Comparison of ENCODE assay signal across 12 mouse cellular contexts in the genomic region with DNA sequence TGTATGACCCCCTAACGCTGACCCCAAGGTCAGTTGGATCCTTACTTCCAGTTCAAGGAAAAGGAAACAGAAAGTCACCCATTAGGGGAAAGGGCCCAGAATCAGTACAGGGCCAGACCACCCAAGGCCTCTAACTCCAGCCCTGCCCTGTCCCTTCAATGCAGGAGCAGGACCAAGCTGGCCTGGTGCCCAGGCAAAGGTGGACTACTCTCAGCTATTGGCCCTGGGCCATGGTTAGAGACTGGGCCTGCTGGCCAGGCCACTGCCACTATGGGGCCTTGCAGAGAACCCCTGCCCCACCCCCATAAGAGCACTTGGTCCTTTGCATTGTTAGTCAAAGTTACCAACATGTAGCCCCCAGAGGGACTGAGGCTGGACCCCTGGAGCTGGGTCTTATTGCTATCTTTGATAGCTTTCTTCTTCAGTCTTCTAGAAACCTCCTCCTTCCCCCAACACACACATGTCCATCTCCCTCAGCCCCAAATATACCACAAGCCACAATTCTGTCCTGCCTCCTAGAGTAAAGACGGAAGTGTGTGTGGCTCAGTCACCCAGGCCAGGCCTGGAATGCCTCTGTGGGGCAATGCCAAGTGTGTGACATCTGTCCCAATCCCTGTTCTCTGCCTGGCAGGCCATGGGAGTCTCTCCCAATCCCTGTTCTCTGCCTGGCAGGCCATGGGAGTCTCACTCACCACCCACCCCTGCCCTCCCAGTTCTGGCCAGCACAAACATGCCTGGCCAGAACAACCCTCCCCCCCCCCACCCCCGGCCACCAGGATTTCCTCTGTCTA. TPM values are rescaled to one million over a fixed set of nuclear protein-coding genes. Genes with fewer than 3 reads are reported as not detected.
A peak's percentile ranks its signal among the peaks of the same experiment; 100 is the strongest.
DNase-seq lines count a peak whose midpoint lies in the region; ATAC-seq lines count a peak whose summit lies in the region.
"Had no signal": no experiment of that assay in that cellular context is flagged by ENCODE, and none has a peak within 500 bp of the region (broad histone marks: within the 10 kb centered on the region; RNA-seq: fewer than 3 reads in every experiment).

No protein-coding gene starts in this region.

- 87% methylated on average over 3 of the region's 3 CpGs for WGBS in liver, embryonic 15.5 days (ENCODE audit: insufficient replicate concordance)
- WGBS in liver, embryonic 11.5 days, result 91% methylated on average over 3 of the region's 3 CpGs
- WGBS in lung, embryonic 16.5 days, result 86% methylated on average over 3 of the region's 3 CpGs
- 86% methylated on average over 3 of the region's 3 CpGs for WGBS in hindbrain, embryonic 14.5 days

- H3K36me3 ChIP-seq in liver, embryonic 15.5 days (replicated peaks), result peaks cover 13% of the 10 kb centered on the region; the same call in 1 of the 2 replicates
- peaks cover 2% of the 10 kb centered on the region; the same call in 1 of the 2 replicates for H3K36me3 ChIP-seq in liver, embryonic 11.5 days (ENCODE audit: control insufficient read depth, insufficient read depth, low read length)
- peaks cover 9% of the 10 kb centered on the region for H3K36me3 ChIP-seq in lung, embryonic 16.5 days (ENCODE audit: control insufficient read depth, insufficient read depth, low read length)
- no peaks in the 10 kb centered on the region for H3K36me3 ChIP-seq in hindbrain, embryonic 14.5 days (replicated peaks; ENCODE audit: control insufficient read depth, insufficient read depth)

- H3K27ac ChIP-seq in liver, embryonic 15.5 days (replicated peaks), result 0 out of 2 replicates have a peak overlapping the region, but pooled peaks have one; percentile 19
- no peak overlapping the region for H3K27ac ChIP-seq in liver, embryonic 11.5 days (ENCODE audit: low read depth, low read length)
- H3K27ac ChIP-seq in lung, embryonic 16.5 days (ENCODE audit: low read length), result no peak overlapping the region
- H3K27ac ChIP-seq in hindbrain, embryonic 14.5 days, result no peak overlapping the region
- H3K27ac ChIP-seq: embryonic facial prominence, embryonic 12.5 days had no signal

- peaks cover 38% of the 10 kb centered on the region for H3K4me1 ChIP-seq in liver, embryonic 15.5 days (replicated peaks)
- H3K4me1 ChIP-seq in liver, embryonic 11.5 days (replicated peaks; ENCODE audit: control insufficient read depth, insufficient read depth, low read length), result peaks cover 7% of the 10 kb centered on the region
- H3K4me1 ChIP-seq in lung, embryonic 16.5 days (replicated peaks; ENCODE audit: control insufficient read depth, insufficient read depth, low read length), result no peaks in the 10 kb centered on the region; the same call in 1 of the 2 replicates
- peaks cover 7% of the 10 kb centered on the region; the same call in 1 of the 2 replicates for H3K4me1 ChIP-seq in hindbrain, embryonic 14.5 days (replicated peaks; ENCODE audit: control insufficient read depth, insufficient read depth, low read length)
- H3K4me1 ChIP-seq: embryonic facial prominence, embryonic 12.5 days had no signal

- DNase-seq in liver, embryonic 11.5 days (ENCODE audit: low spot score), result no peak
- peak; percentile 73 to 79 for DNase-seq in adrenal gland, postnatal 36 days
- DNase-seq in gonadal fat pad, adult 2 months (ENCODE audit: low read depth), result peak; percentile 79
- DNase-seq in left cerebral cortex, postnatal 36 days (ENCODE audit: low spot score in 2 of 2), result no peak
- DNase-seq in hindbrain, embryonic 14.5 days (ENCODE audit: low spot score), result no peak
- DNase-seq: gastrocnemius, postnatal 14 days; layer of hippocampus, adult 9-11 months; thymus, postnatal 14 days had no signal

- intact Hi-C loops in left cerebral cortex, postnatal 36 days (cut with DNase I), result no loop called here

- no peaks in the 10 kb centered on the region for H3K27me3 ChIP-seq in liver, embryonic 15.5 days
- no peaks in the 10 kb centered on the region for H3K27me3 ChIP-seq in liver, embryonic 11.5 days (replicated peaks; ENCODE audit: control insufficient read depth, insufficient read depth, low read length)
- H3K27me3 ChIP-seq in lung, embryonic 16.5 days (ENCODE audit: control insufficient read depth, insufficient read depth, low read depth, low read length), result no peaks in the 10 kb centered on the region
- H3K27me3 ChIP-seq in hindbrain, embryonic 14.5 days (ENCODE audit: control insufficient read depth, insufficient read depth, low read length), result no peaks in the 10 kb centered on the region
- H3K27me3 ChIP-seq: embryonic facial prominence, embryonic 12.5 days had no signal

- no peak for ATAC-seq in liver, embryonic 15.5 days (ENCODE audit: insufficient read depth)
- no peak for ATAC-seq in liver, embryonic 11.5 days (replicated peaks; ENCODE audit: low FRiP score)
- ATAC-seq in lung, embryonic 16.5 days (ENCODE audit: low read depth), result peak; percentile 53
- ATAC-seq in erythroblast, adult 5-6 weeks (replicated peaks; ENCODE audit: low FRiP score, poor library complexity, severe bottlenecking), result no peak
- ATAC-seq in hindbrain, embryonic 14.5 days (ENCODE audit: low FRiP score), result no peak

- no peak overlapping the region for H3K4me3 ChIP-seq in liver, embryonic 15.5 days (replicated peaks)
- no peak overlapping the region for H3K4me3 ChIP-seq in liver, embryonic 11.5 days (ENCODE audit: low read depth, low read length)
- no peak overlapping the region for H3K4me3 ChIP-seq in lung, embryonic 16.5 days (ENCODE audit: low read length)
- H3K4me3 ChIP-seq in hindbrain, embryonic 14.5 days (replicated peaks; ENCODE audit: low read length), result no peak overlapping the region
- H3K4me3 ChIP-seq: embryonic facial prominence, embryonic 12.5 days had no signal

- no peaks in the 10 kb centered on the region for H3K9me3 ChIP-seq in liver, embryonic 15.5 days (replicated peaks)
- no peaks in the 10 kb centered on the region for H3K9me3 ChIP-seq in liver, embryonic 11.5 days (ENCODE audit: control insufficient read depth, low read length)
- H3K9me3 ChIP-seq in lung, embryonic 16.5 days (ENCODE audit: control insufficient read depth, low read length), result no peaks in the 10 kb centered on the region
- no peaks in the 10 kb centered on the region for H3K9me3 ChIP-seq in hindbrain, embryonic 14.5 days (ENCODE audit: control insufficient read depth, low read length)
- H3K9me3 ChIP-seq: embryonic facial prominence, embryonic 12.5 days had no signal

- H3K4me2 ChIP-seq in liver, embryonic 15.5 days, result no peak overlapping the region
- no peak overlapping the region for H3K4me2 ChIP-seq in liver, embryonic 11.5 days
- H3K4me2 ChIP-seq in lung, embryonic 16.5 days (ENCODE audit: low read depth, low read length), result no peak overlapping the region
- H3K4me2 ChIP-seq in hindbrain, embryonic 14.5 days (replicated peaks), result no peak overlapping the region
- H3K4me2 ChIP-seq: embryonic facial prominence, embryonic 12.5 days had no signal

- no peak overlapping the region for H3K9ac ChIP-seq in liver, embryonic 15.5 days
- H3K9ac ChIP-seq in liver, embryonic 11.5 days (ENCODE audit: low read depth, low read length), result no peak overlapping the region
- no peak overlapping the region for H3K9ac ChIP-seq in lung, embryonic 16.5 days (ENCODE audit: low read length)
- H3K9ac ChIP-seq in hindbrain, embryonic 14.5 days, result no peak overlapping the region
- H3K9ac ChIP-seq: embryonic facial prominence, embryonic 12.5 days had no signal

RNA-seq across cellular contexts. Expression of gene Jade2, which starts 33.3 kb away (rescaled TPM):
- polyA plus RNA-seq in liver, embryonic 15.5 days (2015; fragmentation: Nextera tagmentation; extraction: Ambion mirVana), result 0.69 and 0.83 TPM in 2 replicates
- 0.59 and 1.2 TPM in 2 replicates for polyA plus RNA-seq in liver, embryonic 11.5 days (2014; fragmentation: Nextera tagmentation; extraction: Ambion mirVana)
- 10 to 100 TPM; 17.8 to 18.3 TPM for total RNA-seq in adrenal gland, postnatal 36 days (2021)
- polyA plus RNA-seq in gonadal fat pad, adult 2 months (2012; rRNA removed), result 13.3 and 17.3 TPM in 2 replicates
- polyA plus RNA-seq in lung, embryonic 16.5 days (2015; fragmentation: Nextera tagmentation; extraction: Ambion mirVana), result 2.8 and 2.9 TPM in 2 replicates
- 1.7 and 3.8 TPM in 2 replicates for total RNA-seq in erythroblast, adult 5-6 weeks (2015; ENCODE audit: low replicate concordance)
- 2.4 and 2.6 TPM in 2 replicates for total RNA-seq in erythroblast, adult 5-6 weeks (2017; ENCODE audit: low replicate concordance)
- total RNA-seq in left cerebral cortex, postnatal 36 days (2021), result 10 to 100 TPM; 34.0 to 39.7 TPM
- polyA plus RNA-seq in hindbrain, embryonic 14.5 days (2014; fragmentation: Nextera tagmentation; extraction: Ambion mirVana), result 0.39 and 0.56 TPM in 2 replicates

Comparison
In these comparisons a context has a peak if more than half of its experiments do, and no peak if none do; other contexts are left out.
1. DNase-seq: peak in adrenal gland, postnatal 36 days (2 of 2) and gonadal fat pad, adult 2 months (single experiment); none in liver, embryonic 11.5 days (single experiment), left cerebral cortex, postnatal 36 days (0 of 2) and hindbrain, embryonic 14.5 days (single experiment).